Mouse (Mus musculus) monocyte, adult 5-6 weeks (primary cell): ENCODE results near the gene Mb21d2. TPM values are rescaled to one million over a fixed set of nuclear protein-coding genes. Genes with fewer than 3 reads are reported as not detected.

Experiments used
- ATAC-seq: fragments of 153-309, 156-312 bp; replicated peaks from 2 replicates; pipeline ENCODE4 v1.8.0; 2017; ENCODE audit warnings: mild to moderate bottlenecking; ENCODE audit not compliant: low TSS enrichment, insufficient number of reproducible peaks, severe bottlenecking, poor library complexity, low FRiP score
- total RNA-seq: library from RNA; stranded (forward); fragments of 200-1000, 200-491, 200-594 nt; gene quantifications from 3 replicates; pipeline ENCODE4 v1.2.3, GENCODE M21; 2017

Gene Mb21d2
- total RNA-seq, 1 experiment from 2014 or later: not detected

- no peak for ATAC-seq
Observed at GRCm38 (mm10) chr16:28905567-28906289, 23.7 kb downstream of the Mb21d2 start.

DNA sequence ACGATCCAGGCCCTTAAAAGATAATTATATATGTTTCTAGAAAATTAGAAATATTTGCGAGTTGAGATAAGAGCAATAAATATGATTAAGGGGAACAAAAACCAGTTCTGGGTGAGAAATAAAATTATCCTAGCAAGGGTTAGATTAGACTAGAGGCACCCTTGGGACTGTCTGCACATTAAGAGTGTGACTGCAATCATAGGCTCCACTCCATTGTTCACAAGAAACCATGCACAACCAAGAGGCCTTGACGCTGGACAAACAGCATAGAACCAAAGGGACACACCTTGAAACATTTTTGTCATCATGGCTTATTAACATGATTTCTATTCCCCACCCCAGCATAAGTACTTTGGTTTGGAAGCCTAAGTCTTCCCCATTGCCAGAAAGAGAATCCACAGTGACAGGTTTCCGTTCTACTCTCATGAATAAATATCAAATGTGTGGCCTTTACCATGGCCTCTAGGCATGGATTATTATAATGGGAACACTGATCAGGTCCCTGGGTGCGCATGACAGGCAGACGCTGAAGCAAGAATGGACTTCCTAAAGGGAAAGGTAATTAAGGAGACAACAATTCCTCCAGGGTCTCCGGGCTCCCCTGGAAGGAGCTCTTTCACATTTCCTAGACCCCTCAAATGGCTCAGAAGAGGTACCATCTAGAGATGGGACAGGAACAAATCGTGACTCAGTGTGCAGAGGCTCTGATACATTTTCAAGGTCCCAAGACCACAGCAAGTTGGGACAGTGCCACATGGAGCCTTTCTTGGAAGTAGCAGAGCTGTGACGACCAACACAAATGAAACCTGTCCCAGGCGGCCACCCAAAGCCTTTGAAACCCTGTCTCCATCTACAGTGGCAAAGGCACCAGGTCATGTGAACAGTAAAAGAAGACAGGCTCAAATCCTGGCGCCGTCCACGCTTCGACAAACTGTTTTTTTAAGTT lies 26.6 kb downstream of the Mb21d2 start:
- ATAC-seq: no peak

GRCm38 (mm10) chr16:28899161-28899540 lies 30.3 kb downstream of the Mb21d2 start:
- no peak for ATAC-seq

DNA sequence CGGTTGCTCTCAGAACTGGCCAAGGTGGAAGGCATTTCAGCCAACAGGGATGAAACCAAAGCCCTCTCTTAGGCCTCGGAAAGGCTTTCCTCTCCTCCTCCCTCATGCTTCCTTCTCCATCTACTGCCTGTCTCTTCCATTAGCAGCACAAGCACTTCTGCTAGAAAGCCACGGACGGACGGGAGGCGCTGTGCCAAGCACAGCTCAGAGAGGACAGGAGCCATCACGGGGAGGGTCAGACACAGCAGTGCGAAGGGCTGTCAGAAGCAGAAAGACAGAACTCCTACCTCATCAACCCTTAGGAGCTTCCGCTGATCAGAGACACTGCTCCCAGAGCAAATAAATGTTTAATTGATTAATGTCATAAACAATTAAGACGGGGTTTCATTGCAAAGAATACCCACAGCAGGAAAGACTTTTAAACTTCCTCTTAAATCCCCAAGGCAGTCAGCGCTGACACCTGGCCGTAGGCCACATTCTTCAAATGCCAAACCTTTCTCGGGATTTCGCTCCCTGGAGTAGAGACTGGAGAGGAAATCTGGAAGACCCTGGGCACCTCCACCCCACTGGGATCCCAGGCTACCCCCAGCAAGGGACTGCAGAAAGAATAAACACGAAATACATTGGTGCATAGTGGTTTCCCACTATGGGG lies 30.8 kb downstream of the Mb21d2 start:
- no peak for ATAC-seq

DNA sequence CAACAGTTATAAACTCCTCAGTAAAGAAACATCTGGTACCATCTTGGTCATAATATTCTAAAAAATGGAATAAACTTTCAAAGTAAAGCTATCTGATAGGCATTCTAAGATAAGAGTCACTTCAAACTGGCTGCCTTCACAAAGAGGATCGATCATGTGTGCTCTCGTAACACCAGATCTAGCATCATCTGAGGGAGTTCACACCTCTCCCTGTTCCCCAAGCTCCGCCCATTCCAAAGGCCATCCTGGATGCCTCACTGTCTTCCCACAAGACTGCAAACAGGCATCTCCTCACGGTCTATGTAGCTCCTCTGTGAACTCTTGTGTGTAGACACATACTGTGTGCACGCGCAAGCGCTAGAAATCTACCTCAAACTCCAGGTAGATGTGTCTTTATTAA lies 32.9 kb downstream of the Mb21d2 start:
- ATAC-seq: no peak

DNA sequence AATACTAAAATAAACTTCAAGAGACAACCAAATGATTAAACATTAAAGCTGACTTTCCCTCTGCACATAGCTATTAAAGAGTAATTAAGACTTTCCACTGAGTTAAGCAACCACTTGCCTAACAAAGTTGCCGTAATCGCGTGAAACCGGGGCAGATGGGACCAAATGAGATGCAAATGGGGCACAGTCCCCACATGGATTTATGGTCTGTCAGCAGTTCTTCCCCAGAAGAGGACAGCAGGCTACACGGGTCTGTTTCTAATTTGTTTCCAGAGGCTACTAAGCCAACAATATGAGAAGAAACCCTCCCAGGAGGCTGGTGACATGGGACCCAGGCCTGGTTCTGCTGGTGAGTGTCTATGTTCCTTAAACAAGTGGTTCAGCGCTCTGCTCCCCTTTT lies 34.6 kb downstream of the Mb21d2 start:
- ATAC-seq: no peak

GRCm38 (mm10) chr16:28893266-28893665 lies 36.2 kb downstream of the Mb21d2 start:
- no peak for ATAC-seq

DNA sequence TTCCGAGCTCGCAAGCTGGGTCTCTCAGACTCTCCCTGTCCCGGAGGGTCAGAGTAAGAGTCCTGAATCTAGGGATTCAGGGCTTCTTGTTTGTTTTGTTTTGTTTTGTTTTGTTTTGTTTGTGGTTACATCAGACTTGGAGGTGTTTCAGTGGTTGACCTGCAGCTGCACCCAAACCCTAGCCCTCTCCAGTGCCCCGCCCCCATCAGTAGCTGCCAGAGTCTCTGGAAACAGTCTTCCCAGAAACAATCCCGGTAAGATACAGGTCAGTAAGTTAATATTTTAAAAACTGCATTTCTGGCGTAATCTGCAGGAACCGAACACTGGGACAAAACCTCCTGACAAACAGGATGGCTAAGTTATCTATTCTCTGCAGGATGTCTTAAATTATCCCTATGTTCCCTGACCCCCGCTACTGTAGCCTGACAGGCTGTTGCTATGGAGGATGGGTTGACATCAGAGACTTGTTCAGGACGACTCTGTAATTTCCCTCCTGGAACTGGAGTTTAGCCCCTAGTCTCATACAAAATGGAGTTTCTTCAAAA lies 43.2 kb downstream of the Mb21d2 start:
- ATAC-seq: no peak

DNA sequence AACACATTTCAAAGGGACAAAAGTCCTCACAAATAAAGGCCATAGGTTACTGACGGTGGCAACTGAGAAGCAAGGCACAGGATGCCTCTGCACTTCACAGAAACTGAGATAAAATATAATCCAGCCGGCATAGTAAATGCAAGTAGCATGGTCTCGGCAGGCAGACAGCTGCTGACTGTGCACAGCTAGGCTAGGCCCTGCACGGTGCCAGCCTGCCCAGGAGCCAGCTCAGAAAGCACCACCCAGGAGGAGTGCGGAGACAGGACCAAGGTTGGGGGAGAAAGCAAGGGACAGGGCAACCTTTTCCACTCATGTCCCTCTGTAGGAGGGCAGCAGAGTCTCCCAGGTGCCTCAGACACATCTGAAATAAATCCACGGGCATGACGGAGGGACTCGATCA lies 44.0 kb downstream of the Mb21d2 start:
- ATAC-seq: no peak

GRCm38 (mm10) chr16:28884661-28885060 lies 44.8 kb downstream of the Mb21d2 start:
- no peak for ATAC-seq

GRCm38 (mm10) chr16:28883649-28884048 lies 45.8 kb downstream of the Mb21d2 start:
- ATAC-seq: no peak

DNA sequence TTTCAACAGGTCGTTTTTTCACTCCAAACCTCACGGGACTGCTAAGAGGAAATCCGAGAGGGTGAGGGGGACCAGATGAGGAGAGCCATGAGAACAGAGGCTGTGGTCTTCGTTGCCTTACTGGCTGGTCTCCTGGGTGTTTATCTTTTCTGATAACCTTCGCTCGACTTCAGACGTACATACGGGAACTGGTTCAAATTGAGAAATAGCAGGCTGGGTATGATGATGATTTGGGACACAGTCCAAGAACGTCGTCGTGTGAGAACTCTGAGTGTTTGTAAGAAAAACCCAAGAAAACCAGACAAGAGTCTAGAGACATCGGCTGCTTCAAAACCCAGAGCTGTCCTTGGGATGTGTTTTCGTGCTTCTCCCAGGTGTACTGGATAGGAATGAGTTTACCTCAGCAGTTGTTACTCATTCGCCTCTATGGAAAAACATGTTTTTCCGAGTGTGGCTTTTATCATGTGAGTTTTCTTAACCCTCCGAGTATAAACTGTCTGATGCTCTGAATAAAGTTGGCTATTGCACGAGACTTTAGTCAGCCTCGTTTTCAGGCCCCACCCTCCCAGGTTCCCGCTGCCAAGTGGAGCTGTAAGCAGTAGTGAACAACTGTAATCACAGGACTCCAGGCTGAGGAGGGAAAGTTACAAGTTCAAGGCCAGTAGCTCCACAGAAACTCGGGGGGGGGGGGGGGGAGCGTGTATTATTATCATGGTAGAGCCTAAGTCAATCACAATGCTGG lies 46.6 kb downstream of the Mb21d2 start:
- no peak for ATAC-seq

DNA sequence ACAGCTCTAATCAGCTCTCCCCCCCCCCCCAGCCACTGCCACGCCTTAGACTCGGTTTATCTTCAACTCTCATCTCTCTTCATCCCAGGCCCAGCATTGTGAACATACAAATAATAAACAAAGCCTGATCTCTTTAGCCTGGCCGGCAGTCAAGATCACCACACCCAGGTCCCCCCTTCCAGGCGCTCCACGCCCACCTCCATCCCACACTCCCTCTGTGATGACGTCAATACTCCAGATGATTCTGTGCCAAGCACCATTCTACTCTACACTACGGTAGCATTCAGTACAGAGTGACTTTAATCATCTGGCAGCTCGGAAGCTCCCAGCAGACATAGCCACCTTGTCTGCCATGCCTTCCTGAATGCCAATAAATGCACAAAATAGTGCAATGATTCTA lies 47.7 kb downstream of the Mb21d2 start:
- no peak for ATAC-seq

- ATAC-seq: no peak
Observed at GRCm38 (mm10) chr16:28880756-28881155, 48.7 kb downstream of the Mb21d2 start.

DNA sequence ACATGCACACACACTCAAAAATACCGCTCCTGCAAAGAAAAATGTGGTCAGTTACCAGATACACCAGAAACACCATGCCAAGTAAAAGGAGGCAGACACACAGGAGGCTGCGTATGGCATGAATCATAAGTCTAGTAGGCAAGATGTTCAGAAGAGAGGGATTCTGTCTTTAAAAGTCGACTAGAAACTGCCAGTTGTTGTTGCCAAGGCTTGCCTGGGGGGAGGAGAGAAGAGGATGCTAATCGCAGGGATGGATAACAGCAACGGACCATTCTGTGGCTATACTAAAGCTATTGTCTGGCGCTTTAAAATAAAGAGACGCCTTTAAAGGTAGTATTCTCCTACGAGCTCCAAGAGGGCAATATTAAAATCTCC lies 49.2 kb downstream of the Mb21d2 start:
- ATAC-seq: no peak

GRCm38 (mm10) chr16:28879636-28880306 lies 49.7 kb downstream of the Mb21d2 start:
- ATAC-seq: no peak

DNA sequence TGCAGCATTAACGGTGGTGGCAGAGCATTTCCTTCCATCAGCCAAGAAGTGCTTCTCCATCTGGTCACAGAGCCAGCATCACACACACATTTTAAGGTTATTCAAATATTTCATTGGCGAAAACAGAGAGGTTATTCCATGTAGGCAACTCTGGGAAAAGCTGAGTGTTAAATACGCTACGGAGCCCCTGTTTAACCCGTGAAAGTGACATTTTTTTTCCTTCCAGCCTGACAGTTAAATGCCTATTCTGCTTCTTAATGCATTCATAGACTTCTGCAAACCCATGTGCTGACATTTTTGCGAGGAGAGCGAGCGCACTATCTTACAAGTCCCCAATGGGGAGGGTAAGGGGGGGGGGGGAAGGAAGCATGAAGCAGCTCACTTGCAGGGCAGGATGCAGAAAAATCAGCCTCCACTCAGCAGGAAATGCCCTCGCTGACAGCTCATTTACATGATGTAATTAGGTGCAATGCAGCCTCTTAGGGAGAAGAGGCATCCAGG lies 52.3 kb downstream of the Mb21d2 start:
- no peak for ATAC-seq

- no peak for ATAC-seq
Observed at GRCm38 (mm10) chr16:28873404-28873895, 56.0 kb downstream of the Mb21d2 start.
